Mouse (Mus musculus): ENCODE measurements at regions not wholly inside any gene's neighbourhood (a gene's known extent, or its start where the extent isn't known, plus 50 kb on each side); places are given as distances from the start of the nearest gene placed in this dataset.
A peak's percentile ranks its signal among the peaks of the same experiment; 100 is the strongest.

- DNase-seq (no peak), ATAC-seq (no peak)
- Histone ChIP-seq H3K9ac (no peak overlapping the region), H3K27ac (ENCODE audit: low read depth, low read length) (no peak overlapping the region), H3K9me3 (ENCODE audit: low read length) (no peaks in the 10 kb centered on the region), H3K4me1 (ENCODE audit: insufficient read depth) (peaks cover 6% of the 10 kb centered on the region; the same call in 1 of the 2 replicates), H3K36me3 (ENCODE audit: insufficient read depth) (no peaks in the 10 kb centered on the region), H3K27me3 (ENCODE audit: insufficient read depth, low read length) (no peaks in the 10 kb centered on the region), H3K4me3 (ENCODE audit: low read depth, low read length) (no peak overlapping the region), H3K4me2 (ENCODE audit: low read depth) (no peak overlapping the region)
- TF ChIP-seq CTCF (IDR thresholded peaks at IDR 0.05; ENCODE audit: low read depth), result no peak
- 79% methylated on average over 11 of the region's 11 CpGs for WGBS
Measured at GRCm38 (mm10) chr13:97380366-97380765, 139.5 kb downstream of the Enc1 start.

- 71% methylated on average over 6 of the region's 6 CpGs for WGBS
- Histone ChIP-seq H3K36me3 (ENCODE audit: insufficient read depth) (no peaks in the 10 kb centered on the region), H3K27ac (ENCODE audit: low read depth, low read length) (no peak overlapping the region), H3K4me3 (ENCODE audit: low read depth, low read length) (no peak overlapping the region), H3K4me2 (ENCODE audit: low read depth) (no peak overlapping the region), H3K27me3 (ENCODE audit: insufficient read depth, low read length) (no peaks in the 10 kb centered on the region), H3K4me1 (ENCODE audit: insufficient read depth) (peaks cover 6% of the 10 kb centered on the region; the same call in 1 of the 2 replicates), H3K9me3 (ENCODE audit: low read length) (no peaks in the 10 kb centered on the region), H3K9ac (no peak overlapping the region)
- ATAC-seq (no peak), DNase-seq (no peak)
- no peak for TF ChIP-seq CTCF (IDR thresholded peaks at IDR 0.05; ENCODE audit: low read depth)
Measured at GRCm38 (mm10) chr13:97376232-97376523, 135.3 kb downstream of the Enc1 start.

GRCm38 (mm10) chr13:97375501-97376231 lies 134.8 kb downstream of the Enc1 start:
- 42% methylated on average over 14 of the region's 14 CpGs for WGBS
- no peak for ATAC-seq

DNA sequence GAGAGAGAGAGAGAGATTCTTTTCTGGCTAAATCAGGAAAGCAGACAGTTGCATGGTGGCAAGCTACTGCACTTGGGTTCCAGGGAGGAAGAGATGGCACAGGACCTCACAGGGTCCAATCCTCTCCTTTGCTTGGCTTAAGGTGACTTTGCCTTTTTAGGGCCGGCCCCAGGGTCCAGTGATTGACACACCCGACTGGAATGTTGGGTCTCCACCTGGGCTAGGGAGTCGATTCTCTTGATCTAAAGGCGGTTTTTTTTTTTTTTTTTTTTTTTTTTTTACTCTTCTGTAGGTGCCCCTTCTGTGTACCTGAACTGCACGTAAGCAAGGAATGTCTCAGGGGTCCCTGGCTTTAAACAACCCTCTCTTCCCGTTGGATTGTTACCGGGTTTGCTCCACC lies 131.4 kb downstream of the Enc1 start:
- Histone ChIP-seq H3K36me3 (ENCODE audit: insufficient read depth) (no peaks in the 10 kb centered on the region), H3K27me3 (ENCODE audit: insufficient read depth, low read length) (no peaks in the 10 kb centered on the region), H3K9me3 (ENCODE audit: low read length) (no peaks in the 10 kb centered on the region), H3K27ac (ENCODE audit: low read depth, low read length) (no peak overlapping the region), H3K9ac (no peak overlapping the region), H3K4me1 (ENCODE audit: insufficient read depth) (peaks cover 6% of the 10 kb centered on the region; the same call in 1 of the 2 replicates), H3K4me3 (ENCODE audit: low read depth, low read length) (no peak overlapping the region), H3K4me2 (ENCODE audit: low read depth) (no peak overlapping the region)
- no peak for TF ChIP-seq CTCF (IDR thresholded peaks at IDR 0.05; ENCODE audit: low read depth)
- WGBS, result 47% methylated on average over 7 of the region's 7 CpGs
- no peak for DNase-seq
- no peak for ATAC-seq

More at GRCm38 (mm10) chr13:97375501-97376231, 134.8 kb downstream of the Enc1 start:
- Histone ChIP-seq H3K4me3 (ENCODE audit: low read depth, low read length) (no peak overlapping the region), H3K9ac (no peak overlapping the region), H3K4me2 (ENCODE audit: low read depth) (no peak overlapping the region), H3K27me3 (ENCODE audit: insufficient read depth, low read length) (no peaks in the 10 kb centered on the region), H3K4me1 (ENCODE audit: insufficient read depth) (peaks cover 6% of the 10 kb centered on the region; the same call in 1 of the 2 replicates), H3K36me3 (ENCODE audit: insufficient read depth) (no peaks in the 10 kb centered on the region), H3K27ac (ENCODE audit: low read depth, low read length) (no peak overlapping the region), H3K9me3 (ENCODE audit: low read length) (no peaks in the 10 kb centered on the region)
- DNase-seq, result peak; percentile 17
- TF ChIP-seq CTCF (IDR thresholded peaks at IDR 0.05; ENCODE audit: low read depth), result no peak

DNA sequence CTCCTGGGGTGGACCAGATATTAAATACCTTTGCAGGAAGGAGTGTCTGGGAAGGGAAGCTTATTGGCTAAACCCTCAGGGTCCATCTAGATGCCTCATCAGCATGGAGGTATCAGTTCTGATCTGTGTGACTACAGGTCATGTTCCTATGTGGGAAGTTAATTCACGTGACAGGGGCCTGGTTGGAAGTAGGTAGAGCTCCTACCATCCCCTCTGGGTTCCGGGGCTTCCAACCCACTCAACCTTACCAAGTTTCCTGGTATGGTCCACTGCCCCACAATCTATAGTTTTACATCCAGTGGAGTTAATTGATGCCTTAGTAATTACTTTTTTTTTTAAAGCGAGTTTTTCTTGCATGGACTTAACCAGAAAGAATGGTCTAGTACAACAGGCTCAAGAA lies 130.3 kb downstream of the Enc1 start:
- Histone ChIP-seq H3K27me3 (ENCODE audit: insufficient read depth, low read length) (no peaks in the 10 kb centered on the region), H3K4me1 (ENCODE audit: insufficient read depth) (peaks cover 3% of the 10 kb centered on the region; the same call in 1 of the 2 replicates), H3K4me2 (ENCODE audit: low read depth) (no peak overlapping the region), H3K9ac (no peak overlapping the region), H3K9me3 (ENCODE audit: low read length) (no peaks in the 10 kb centered on the region), H3K36me3 (ENCODE audit: insufficient read depth) (no peaks in the 10 kb centered on the region), H3K4me3 (ENCODE audit: low read depth, low read length) (no peak overlapping the region), H3K27ac (ENCODE audit: low read depth, low read length) (no peak overlapping the region)
- DNase-seq, result no peak
- no peak for TF ChIP-seq CTCF (IDR thresholded peaks at IDR 0.05; ENCODE audit: low read depth)
- WGBS, result 88% methylated on average over 3 of the region's 3 CpGs
- ATAC-seq, result no peak

DNA sequence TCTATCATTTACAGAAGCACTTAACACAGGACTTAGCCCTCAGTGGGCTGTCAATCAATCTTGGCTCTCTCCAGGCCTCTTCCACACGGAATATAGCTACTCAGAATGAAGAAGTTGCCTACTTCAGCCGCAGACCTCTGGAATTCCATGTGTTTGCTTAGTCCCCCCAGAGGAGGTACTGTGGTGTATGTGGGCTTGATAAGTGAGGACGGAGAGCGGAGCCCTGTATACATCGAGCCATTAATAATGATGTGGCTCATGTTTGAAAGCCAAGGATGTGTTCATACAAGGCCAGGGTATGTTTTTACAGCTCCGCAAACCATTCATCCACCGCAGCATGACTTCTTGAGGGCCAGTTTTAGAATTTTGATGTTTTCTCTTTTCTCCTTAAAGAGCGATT lies 125.8 kb downstream of the Enc1 start:
- Histone ChIP-seq H3K4me2 (ENCODE audit: low read depth) (no peak overlapping the region), H3K27ac (ENCODE audit: low read depth, low read length) (no peak overlapping the region), H3K9me3 (ENCODE audit: low read length) (no peaks in the 10 kb centered on the region), H3K27me3 (ENCODE audit: insufficient read depth, low read length) (no peaks in the 10 kb centered on the region), H3K9ac (no peak overlapping the region), H3K36me3 (ENCODE audit: insufficient read depth) (no peaks in the 10 kb centered on the region), H3K4me1 (ENCODE audit: insufficient read depth) (no peaks in the 10 kb centered on the region), H3K4me3 (ENCODE audit: low read depth, low read length) (no peak overlapping the region)
- DNase-seq (no peak), ATAC-seq (no peak)
- 84% methylated on average over 8 of the region's 8 CpGs for WGBS
- TF ChIP-seq CTCF (IDR thresholded peaks at IDR 0.05; ENCODE audit: low read depth), result no peak

- ATAC-seq (no peak), DNase-seq (no peak)
- no peaks in the 10 kb centered on the region for H3K36me3 ChIP-seq (ENCODE audit: insufficient read depth)
- H3K4me3 ChIP-seq (ENCODE audit: low read depth, low read length), result no peak overlapping the region
- WGBS, result 54% methylated on average over 18 of the region's 18 CpGs
- H3K27ac ChIP-seq (ENCODE audit: low read depth, low read length), result no peak overlapping the region
- H3K9ac ChIP-seq, result no peak overlapping the region
- H3K27me3 ChIP-seq (ENCODE audit: insufficient read depth, low read length), result no peaks in the 10 kb centered on the region
- no peaks in the 10 kb centered on the region for H3K4me1 ChIP-seq (ENCODE audit: insufficient read depth)
- no peak for TF ChIP-seq CTCF (IDR thresholded peaks at IDR 0.05; ENCODE audit: low read depth)
- H3K4me2 ChIP-seq (ENCODE audit: low read depth), result no peak overlapping the region
- H3K9me3 ChIP-seq (ENCODE audit: low read length), result no peaks in the 10 kb centered on the region
Measured at GRCm38 (mm10) chr13:97365557-97366244, 124.8 kb downstream of the Enc1 start.
